Mouse (Mus musculus) liver, embryonic 15.5 days (tissue): ENCODE measurements around the gene Acads. TPM values are rescaled to one million over a fixed set of nuclear protein-coding genes. Genes with fewer than 3 reads are reported as not detected.
"Not testable (repeated sequence)": the region's sequence is repeated elsewhere in the genome, so short reads cannot be mapped to it uniquely, and the experiment has no call there.

Experiments used
- ATAC-seq: fragments of 200-750 bp; cut with Nextera tagmentation; 2 replicates; pipeline ENCODE4 v1.8.0; 2017; ENCODE audit warnings: moderate number of reproducible peaks, mild to moderate bottlenecking, moderate library complexity; ENCODE audit not compliant: insufficient read depth
- H3K27ac ChIP-seq: fragments of 300-500 bp; sonication (generic); replicated peaks from 2 replicates; pipeline ENCODE4 v1.5.1; 2015; ENCODE audit warnings: mild to moderate bottlenecking, inconsistent platforms
- H3K27me3 ChIP-seq: fragments of 300-500 bp; sonication (generic); 2 replicates; pipeline ENCODE4 v1.6.1; 2015; ENCODE audit warnings: mild to moderate bottlenecking, inconsistent platforms
- H3K36me3 ChIP-seq: fragments of 300-500 bp; sonication (generic); replicated peaks from 2 replicates; pipeline ENCODE4 v1.6.1; 2015; ENCODE audit warnings: moderate library complexity, mild to moderate bottlenecking, inconsistent platforms
- H3K4me1 ChIP-seq: fragments of 300-500 bp; sonication (generic); replicated peaks from 2 replicates; pipeline ENCODE4 v1.6.1; 2015; ENCODE audit warnings: inconsistent platforms
- H3K4me2 ChIP-seq: fragments of 300-500 bp; sonication (generic); 2 replicates; pipeline ENCODE4 v1.6.1; 2015; ENCODE audit warnings: moderate library complexity, mild to moderate bottlenecking, inconsistent platforms
- H3K4me3 ChIP-seq: fragments of 300-500 bp; sonication (generic); replicated peaks from 2 replicates; pipeline ENCODE4 v1.5.1; 2015; ENCODE audit warnings: mild to moderate bottlenecking, inconsistent platforms
- H3K9ac ChIP-seq: fragments of 300-500 bp; sonication (generic); 2 replicates; pipeline ENCODE4 v1.6.1; 2015; ENCODE audit warnings: moderate library complexity, mild to moderate bottlenecking, inconsistent platforms
- H3K9me3 ChIP-seq: fragments of 300-500 bp; sonication (generic); replicated peaks from 2 replicates; pipeline ENCODE4 v1.6.1; 2016; ENCODE audit warnings: inconsistent platforms
- WGBS: fragments of 180-500 bp; shearing (Covaris S2); methylation state at CpG from one replicate; pipeline ENCODE4 v1.1.7; 2015; ENCODE audit warnings: mixed read lengths; ENCODE audit not compliant: insufficient replicate concordance; 5-methylcytosine and 5-hydroxymethylcytosine counted together
- polyA plus RNA-seq: library from polyadenylated mRNA; unstranded; fragments of >200 nt; fragmentation: Nextera tagmentation; extraction: Ambion mirVana; gene quantifications from 2 replicates; pipeline ENCODE4 v1.2.1, GENCODE M21; 2015

The Acads gene
- polyA plus RNA-seq, 1 experiment from 2014 or later: 49.8 TPM

DNA sequence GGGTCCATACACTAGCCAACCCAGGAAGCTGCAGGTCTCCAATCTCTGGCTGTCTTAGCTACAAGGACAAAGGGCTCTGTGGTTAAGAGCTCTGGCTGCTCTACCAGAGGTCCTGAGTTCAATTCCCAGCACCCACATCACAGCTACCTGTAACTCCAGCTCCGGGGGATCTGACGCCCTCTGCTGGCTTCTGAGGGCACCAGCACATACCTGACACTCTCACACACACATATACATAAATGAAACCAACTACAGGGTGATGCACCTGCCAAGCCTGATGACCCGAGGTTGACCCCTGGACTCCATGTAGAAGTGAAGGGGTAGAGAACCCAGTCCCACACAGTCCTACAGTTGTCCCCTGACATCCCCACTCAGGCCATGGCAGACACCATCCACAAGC lies 2.7 kb downstream of the Acads start:
- H3K27me3 ChIP-seq: no peaks in the 10 kb centered on the region
- no peaks in the 10 kb centered on the region for H3K9me3 ChIP-seq
- H3K4me3 ChIP-seq: no peak overlapping the region
- H3K9ac ChIP-seq: no peak overlapping the region
- peaks cover 27% of the 10 kb centered on the region for H3K4me1 ChIP-seq
- no peak overlapping the region for H3K4me2 ChIP-seq
- H3K27ac ChIP-seq: no peak overlapping the region
- H3K36me3 ChIP-seq: peaks cover 27% of the 10 kb centered on the region
- 73% methylated on average over 3 of the region's 3 CpGs for WGBS
- ATAC-seq: no peak

DNA sequence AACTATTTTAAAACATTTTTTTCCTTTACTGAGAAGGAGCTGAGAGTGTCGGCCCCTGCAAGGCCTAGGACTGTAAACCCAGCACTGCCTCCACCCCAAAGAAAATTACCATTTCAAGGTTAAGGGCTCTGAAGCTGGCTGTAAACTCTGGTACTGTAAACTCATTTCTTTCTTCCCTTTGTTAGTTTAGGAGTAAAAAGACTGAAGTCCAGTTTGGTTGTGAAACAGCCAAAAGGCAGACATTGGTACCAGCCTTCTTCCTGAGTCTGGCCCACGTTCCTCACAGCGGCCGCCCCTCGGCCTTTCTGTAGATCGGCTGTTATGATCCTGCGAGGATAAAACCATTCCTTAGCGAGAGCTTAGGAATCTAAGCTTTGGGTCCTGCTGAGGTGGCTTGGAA lies 4.6 kb downstream of the Acads start:
- 77% methylated on average over 8 of the region's 8 CpGs for WGBS
- no peaks in the 10 kb centered on the region for H3K9me3 ChIP-seq
- ATAC-seq: no peak

DNA sequence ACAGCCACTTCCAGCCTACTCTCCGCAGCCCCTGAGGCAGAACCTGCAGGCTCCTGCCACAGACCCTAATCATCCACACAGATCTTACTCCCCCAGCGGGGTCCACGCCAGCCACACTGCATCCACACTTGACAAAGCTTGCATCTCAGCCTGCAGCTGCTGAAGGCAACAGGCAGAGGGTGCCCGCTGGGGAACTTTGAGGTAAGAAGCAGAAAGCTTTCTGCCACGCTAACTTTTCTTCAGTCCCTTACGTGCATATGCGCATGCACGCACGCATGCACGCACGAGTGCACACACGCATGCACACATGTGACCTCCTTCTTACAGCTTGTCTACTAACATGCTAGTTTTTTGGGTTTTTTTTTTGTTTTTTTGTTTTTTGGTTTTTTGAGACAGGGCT lies 5.9 kb downstream of the Acads start:
- no peak for ATAC-seq
- H3K9ac ChIP-seq: no peak overlapping the region
- H3K9me3 ChIP-seq: no peaks in the 10 kb centered on the region
- 91% methylated on average over 12 of the region's 12 CpGs for WGBS
- no peak overlapping the region for H3K4me3 ChIP-seq
- H3K27ac ChIP-seq: no peak overlapping the region
- no peak overlapping the region for H3K4me2 ChIP-seq
- peaks cover 10% of the 10 kb centered on the region; the same call in 1 of the 2 replicates for H3K4me1 ChIP-seq
- H3K27me3 ChIP-seq: no peaks in the 10 kb centered on the region
- peaks cover 27% of the 10 kb centered on the region for H3K36me3 ChIP-seq

More for the DNA sequence above, 4.6 kb downstream of the Acads start:
- H3K4me3 ChIP-seq: no peak overlapping the region
- no peak overlapping the region for H3K27ac ChIP-seq
- H3K36me3 ChIP-seq: peaks cover 27% of the 10 kb centered on the region
- no peaks in the 10 kb centered on the region for H3K27me3 ChIP-seq
- no peak overlapping the region for H3K4me2 ChIP-seq
- peaks cover 22% of the 10 kb centered on the region for H3K4me1 ChIP-seq
- no peak overlapping the region for H3K9ac ChIP-seq

DNA sequence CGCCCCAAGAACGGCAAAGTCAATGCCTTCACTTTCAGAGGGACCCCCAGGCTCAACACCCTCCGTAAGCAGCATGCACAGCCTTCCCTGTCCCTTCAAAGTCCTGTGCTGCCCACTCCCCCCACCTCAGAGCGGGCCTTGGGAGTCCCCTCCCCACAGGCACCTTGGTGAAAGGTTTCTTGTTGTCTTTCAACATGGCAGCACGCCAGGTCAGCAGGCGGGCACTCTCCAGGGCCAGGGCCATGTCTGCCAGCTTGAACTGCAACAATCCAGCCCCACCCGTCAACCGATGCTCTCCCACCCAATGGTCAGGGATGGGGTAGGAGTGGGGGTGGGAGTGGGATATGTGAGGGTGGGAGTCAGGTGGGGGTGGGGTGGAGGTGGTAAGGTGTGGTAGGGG lies 8.0 kb downstream of the Acads start:
- Histone ChIP-seq H3K4me1 (no peaks in the 10 kb centered on the region), H3K27me3 (no peaks in the 10 kb centered on the region), H3K4me2 (no peak overlapping the region), H3K4me3 (no peak overlapping the region), H3K9me3 (no peaks in the 10 kb centered on the region), H3K27ac (no peak overlapping the region), H3K9ac (no peak overlapping the region), H3K36me3 (peaks cover 17% of the 10 kb centered on the region)
- no peak for ATAC-seq
- WGBS: 84% methylated on average over 8 of the region's 8 CpGs

DNA sequence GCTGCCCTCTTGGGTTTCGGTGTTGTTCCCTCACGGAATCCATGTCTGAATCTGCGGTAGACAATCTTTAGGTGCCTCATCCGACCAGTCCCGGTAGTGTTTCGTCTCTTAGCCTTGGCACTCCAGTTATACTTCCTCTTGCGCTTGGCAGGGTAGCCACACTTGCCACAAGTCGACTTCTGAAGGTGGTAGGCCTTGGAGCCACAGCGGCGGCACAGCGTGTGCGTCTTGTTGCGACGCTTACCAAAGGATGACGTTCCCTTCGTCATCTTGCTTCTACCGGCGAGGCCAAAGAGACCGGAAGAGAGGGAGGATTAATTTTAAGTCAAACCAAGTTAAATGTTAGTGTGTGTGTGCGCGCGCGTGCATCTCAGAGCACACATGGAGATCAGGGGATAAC lies 15.9 kb downstream of the Acads start:
- H3K4me1 ChIP-seq, ATAC-seq: not testable (repeated sequence)
- peaks cover 36% of the 10 kb centered on the region for H3K36me3 ChIP-seq

DNA sequence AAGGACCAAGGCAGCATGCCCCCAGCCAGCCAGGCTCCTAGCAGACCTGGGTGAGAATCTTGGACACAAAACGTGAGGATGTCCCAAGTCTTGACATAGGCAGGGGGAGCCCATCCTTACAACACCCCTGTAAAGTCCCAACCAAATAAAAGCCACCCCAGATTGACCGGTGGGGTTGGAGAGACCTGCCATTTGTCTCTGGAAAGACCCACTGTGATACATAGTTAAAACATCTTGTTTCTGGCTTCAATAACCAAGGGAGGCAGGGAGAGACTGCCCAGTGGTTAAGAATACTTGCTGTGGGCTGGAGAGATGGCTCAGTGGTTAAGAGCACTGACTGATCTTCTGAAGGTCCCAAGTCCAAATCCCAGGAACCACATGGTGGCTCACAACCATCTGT lies 16.9 kb downstream of the Acads start:
- no peaks in the 10 kb centered on the region for H3K27me3 ChIP-seq
- H3K4me1 ChIP-seq: 0 out of 2 replicates have a peak, but pooled peaks cover 5% of the 10 kb centered on the region
- ATAC-seq: no peak
- no peaks in the 10 kb centered on the region for H3K9me3 ChIP-seq
- no peak overlapping the region for H3K27ac ChIP-seq
- 81% methylated on average over 2 of the region's 2 CpGs for WGBS
- H3K9ac ChIP-seq: no peak overlapping the region
- H3K4me2 ChIP-seq: no peak overlapping the region
- no peak overlapping the region for H3K4me3 ChIP-seq
- H3K36me3 ChIP-seq: peaks cover 42% of the 10 kb centered on the region

More for the DNA sequence above, 15.9 kb downstream of the Acads start:
- not testable (repeated sequence) for H3K27ac ChIP-seq, H3K9ac ChIP-seq, H3K27me3 ChIP-seq, H3K4me2 ChIP-seq, H3K4me3 ChIP-seq, H3K9me3 ChIP-seq
- WGBS: 90% methylated on average over 23 of the region's 23 CpGs

DNA sequence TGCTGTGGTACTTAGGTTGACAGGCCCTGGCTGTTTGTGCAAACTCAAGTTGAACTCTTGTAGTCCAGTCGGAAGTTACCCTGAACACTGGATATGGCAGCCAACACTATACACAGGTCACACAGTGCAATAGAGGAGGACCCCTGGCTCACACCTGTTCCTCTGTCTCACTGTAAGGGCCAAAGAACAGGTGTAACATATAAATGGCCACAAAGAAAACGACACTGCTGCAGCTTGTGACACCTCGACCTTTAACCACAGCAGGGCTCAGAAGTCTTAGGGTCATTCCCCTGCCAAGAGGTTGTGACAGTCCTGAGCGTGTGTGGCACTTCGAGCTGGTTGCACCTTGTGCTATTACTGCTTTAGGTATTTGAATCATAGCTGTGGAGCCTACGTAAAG lies 18.7 kb downstream of the Acads start:
- H3K9me3 ChIP-seq: no peaks in the 10 kb centered on the region
- no peak overlapping the region for H3K4me2 ChIP-seq
- peaks cover 59% of the 10 kb centered on the region for H3K36me3 ChIP-seq
- no peak overlapping the region for H3K27ac ChIP-seq
- no peak for ATAC-seq
- 70% methylated on average over 6 of the region's 6 CpGs for WGBS
- no peaks in the 10 kb centered on the region for H3K27me3 ChIP-seq
- no peak overlapping the region for H3K9ac ChIP-seq
- H3K4me1 ChIP-seq: 0 out of 2 replicates have a peak, but pooled peaks cover 5% of the 10 kb centered on the region
- no peak overlapping the region for H3K4me3 ChIP-seq

DNA sequence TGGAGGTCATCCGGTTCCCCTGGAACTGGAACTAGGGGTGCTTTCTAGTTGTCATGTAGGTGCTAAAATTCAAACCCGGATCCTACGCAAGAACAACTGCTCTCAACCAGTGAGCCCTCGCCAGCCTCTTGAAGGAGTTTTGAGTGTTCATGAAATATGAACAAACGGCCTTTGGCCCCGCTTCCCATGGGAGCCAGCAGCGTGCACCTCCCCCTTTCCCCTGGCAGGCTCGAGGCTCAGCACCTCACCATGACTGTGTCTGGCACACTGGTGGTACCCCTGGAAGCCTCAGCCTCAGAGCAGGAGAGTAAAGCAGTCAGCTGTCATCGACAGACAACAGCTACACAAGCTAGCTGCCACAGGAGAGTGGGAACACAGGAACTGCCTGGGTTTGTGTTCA lies 19.2 kb downstream of the Acads start:
- H3K36me3 ChIP-seq: peaks cover 64% of the 10 kb centered on the region
- H3K4me2 ChIP-seq: no peak overlapping the region
- ATAC-seq: no peak
- H3K4me3 ChIP-seq: no peak overlapping the region
- no peaks in the 10 kb centered on the region for H3K9me3 ChIP-seq
- 0 out of 2 replicates have a peak, but pooled peaks cover 5% of the 10 kb centered on the region for H3K4me1 ChIP-seq
- 81% methylated on average over 9 of the region's 9 CpGs for WGBS
- H3K27ac ChIP-seq: no peak overlapping the region
- no peaks in the 10 kb centered on the region for H3K27me3 ChIP-seq
- no peak overlapping the region for H3K9ac ChIP-seq

DNA sequence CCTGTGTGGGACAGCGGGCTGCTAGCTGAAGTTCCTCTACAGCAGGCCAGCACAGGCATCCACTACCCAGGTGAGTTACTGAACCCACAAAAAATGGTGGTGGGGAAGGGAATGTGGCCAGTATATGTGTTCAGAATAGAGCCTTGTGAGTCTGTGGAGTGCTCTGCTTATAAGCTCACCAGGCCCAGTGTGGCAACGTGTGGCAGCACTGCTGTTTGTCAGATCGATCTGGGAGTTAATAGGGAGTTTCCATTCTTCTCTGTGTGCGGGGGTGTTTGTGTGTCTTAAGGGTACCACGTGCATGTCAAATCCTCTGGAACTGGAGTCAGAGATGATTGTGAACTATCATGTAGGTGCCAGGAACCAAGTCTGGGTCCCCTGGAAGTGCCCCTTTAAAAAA lies 19.6 kb downstream of the Acads start:
- 62% methylated on average over 5 of the region's 5 CpGs for WGBS
- 0 out of 2 replicates have a peak, but pooled peaks cover 5% of the 10 kb centered on the region for H3K4me1 ChIP-seq
- no peaks in the 10 kb centered on the region for H3K27me3 ChIP-seq
- ATAC-seq: no peak
- no peak overlapping the region for H3K4me3 ChIP-seq
- peaks cover 69% of the 10 kb centered on the region for H3K36me3 ChIP-seq
- H3K4me2 ChIP-seq: no peak overlapping the region
- no peak overlapping the region for H3K9ac ChIP-seq
- H3K9me3 ChIP-seq: no peaks in the 10 kb centered on the region
- H3K27ac ChIP-seq: no peak overlapping the region

DNA sequence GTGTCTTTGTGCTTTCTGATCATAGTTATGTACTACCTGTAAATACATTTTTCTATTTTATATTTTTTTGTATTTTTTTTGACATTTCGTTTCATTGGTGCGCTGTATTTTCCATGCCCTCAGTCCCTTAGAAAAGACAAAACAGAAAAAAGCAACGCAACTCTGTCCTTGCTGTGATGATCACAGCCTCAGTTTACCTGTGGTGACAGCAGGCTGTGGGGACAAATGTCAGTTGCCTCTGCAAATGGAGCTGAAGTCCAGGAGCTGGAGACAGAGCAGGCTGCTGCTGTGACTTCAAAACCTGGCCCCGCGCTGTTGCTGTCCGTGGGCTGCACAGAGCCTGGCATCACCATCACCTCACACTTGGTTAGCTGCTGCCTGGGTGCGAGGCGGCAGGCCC lies 21.0 kb downstream of the Acads start, which contains the start of gene Gm10401:
TSS of gene Gm10401 (minus strand) at position 101 of the 400 bp plus-strand sequence.
- 94% methylated on average over 8 of the region's 8 CpGs for WGBS
- Histone ChIP-seq H3K36me3 (peaks cover 78% of the 10 kb centered on the region), H3K4me2 (no peak within 1 kb of the TSS), H3K4me3 (no peak within 1 kb of the TSS), H3K4me1 (0 out of 2 replicates have a peak, but pooled peaks cover 5% of the 10 kb centered on the region), H3K9ac (no peak within 1 kb of the TSS), H3K27ac (no peak within 1 kb of the TSS), H3K27me3 (no peaks in the 10 kb centered on the region), H3K9me3 (no peaks in the 10 kb centered on the region)
- ATAC-seq: no peak

DNA sequence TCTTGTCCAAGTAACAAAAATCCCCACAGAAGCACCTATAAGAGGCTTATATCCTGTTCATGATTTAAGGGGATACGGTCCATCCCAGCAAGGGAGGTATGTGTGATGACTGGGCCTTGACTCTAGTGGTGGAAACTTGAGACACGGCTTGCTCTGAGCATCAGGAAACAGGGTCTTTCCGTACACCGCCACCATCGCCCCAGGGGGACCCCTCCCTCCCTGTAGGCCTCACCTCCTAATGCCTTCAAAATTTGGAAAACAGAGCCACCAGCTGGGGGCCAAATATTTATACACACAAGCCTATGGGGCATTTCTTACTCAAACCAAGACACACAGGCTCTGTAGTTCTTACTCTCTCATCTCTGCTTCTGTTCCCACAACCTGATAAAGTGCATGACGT lies 27.4 kb downstream of the Acads start:
- ATAC-seq: no peak
- H3K9ac ChIP-seq: no peak overlapping the region
- H3K4me3 ChIP-seq: no peak overlapping the region
- no peaks in the 10 kb centered on the region; the same call in none of the 2 replicates for H3K4me1 ChIP-seq
- no peak overlapping the region for H3K4me2 ChIP-seq
- no peak overlapping the region for H3K27ac ChIP-seq
- WGBS: 88% methylated on average over 6 of the region's 6 CpGs
- no peaks in the 10 kb centered on the region for H3K9me3 ChIP-seq
- no peaks in the 10 kb centered on the region for H3K27me3 ChIP-seq
- H3K36me3 ChIP-seq: peaks cover 99% of the 10 kb centered on the region

DNA sequence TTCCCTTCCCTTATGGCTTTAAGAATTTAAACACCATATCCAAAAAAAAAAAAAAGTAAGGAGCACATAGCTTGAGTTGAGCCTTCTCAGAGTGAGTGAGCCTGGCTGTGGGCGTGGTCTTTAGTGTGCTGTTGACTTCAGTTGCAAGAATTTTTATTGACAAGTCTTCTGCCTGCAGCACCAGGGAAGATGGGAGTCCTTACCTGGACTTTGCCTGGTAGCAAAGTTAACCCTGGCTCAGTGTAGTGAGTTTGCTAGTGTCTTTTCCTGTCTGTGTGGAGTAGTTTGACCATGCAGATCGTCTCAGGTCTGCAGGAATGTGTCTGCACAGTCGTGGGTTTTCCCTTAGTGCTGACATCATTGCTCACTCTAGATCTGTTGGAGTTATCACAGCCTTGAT lies 28.1 kb downstream of the Acads start:
- no peaks in the 10 kb centered on the region for H3K9me3 ChIP-seq
- H3K9ac ChIP-seq: no peak overlapping the region
- no peak for ATAC-seq
- H3K36me3 ChIP-seq: peaks cover 99% of the 10 kb centered on the region
- no peak overlapping the region for H3K27ac ChIP-seq
- 62% methylated on average over 3 of the region's 3 CpGs for WGBS
- no peak overlapping the region for H3K4me3 ChIP-seq
- H3K4me1 ChIP-seq: no peaks in the 10 kb centered on the region; the same call in none of the 2 replicates
- H3K27me3 ChIP-seq: no peaks in the 10 kb centered on the region
- H3K4me2 ChIP-seq: no peak overlapping the region
